Mouse (Mus musculus): ENCODE measurements around the gene Tmem231. TPM values are rescaled to one million over a fixed set of nuclear protein-coding genes. Genes with fewer than 3 reads are reported as not detected.

The Tmem231 gene
- total RNA-seq (2021), result 1 to 10 TPM in 1 of 2 experiments, under 1 TPM in 1; 0.90 to 1.1 TPM
- long read RNA-seq, experiment 1, result 0 reads
- long read RNA-seq, experiment 2, partial matches to known transcripts, result 0 of 3 reads
- long read RNA-seq, experiment 2, other reads (novel, unspliced or antisense), result 1 of 3 reads

DNA sequence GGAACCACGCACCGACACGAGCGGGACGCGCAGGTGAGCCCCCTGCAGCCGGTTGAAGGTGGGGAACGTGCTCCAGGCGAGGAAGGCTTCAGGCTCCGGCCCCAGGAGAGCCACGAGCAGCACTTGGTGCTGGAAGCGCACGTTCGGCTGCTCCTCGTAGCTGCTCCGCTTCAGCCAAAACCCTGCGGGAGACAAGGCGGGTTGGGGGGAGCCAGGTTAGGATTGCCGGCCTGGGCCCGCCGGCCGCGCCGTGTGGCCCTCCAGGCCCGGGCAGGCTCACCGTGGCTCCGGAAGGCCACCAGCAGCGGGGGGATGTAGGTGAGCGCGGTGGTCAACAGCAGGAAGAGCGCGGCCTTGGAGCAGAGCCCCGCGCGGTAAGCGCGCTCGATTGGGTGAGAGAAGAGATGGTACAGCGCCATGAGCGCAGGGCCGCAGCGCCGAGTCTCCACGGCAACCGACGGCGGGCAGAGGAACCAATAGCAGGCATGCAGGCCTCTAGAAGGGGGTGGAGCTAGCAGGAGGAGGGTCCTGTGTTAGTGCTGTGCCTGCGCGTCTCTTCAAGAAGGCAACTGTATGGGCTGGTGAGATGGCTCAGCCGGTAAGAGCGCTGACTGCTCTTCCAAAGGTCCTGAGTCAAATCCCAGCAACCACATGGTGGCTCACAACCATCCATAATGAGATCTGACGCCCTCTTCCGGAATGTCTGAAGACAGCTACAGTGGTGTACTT, at the start of gene Tmem231:
TSS of gene Tmem231 (minus strand) at position 534 of the 729 bp plus-strand sequence.
- peak; percentile 87 for DNase-seq

DNA sequence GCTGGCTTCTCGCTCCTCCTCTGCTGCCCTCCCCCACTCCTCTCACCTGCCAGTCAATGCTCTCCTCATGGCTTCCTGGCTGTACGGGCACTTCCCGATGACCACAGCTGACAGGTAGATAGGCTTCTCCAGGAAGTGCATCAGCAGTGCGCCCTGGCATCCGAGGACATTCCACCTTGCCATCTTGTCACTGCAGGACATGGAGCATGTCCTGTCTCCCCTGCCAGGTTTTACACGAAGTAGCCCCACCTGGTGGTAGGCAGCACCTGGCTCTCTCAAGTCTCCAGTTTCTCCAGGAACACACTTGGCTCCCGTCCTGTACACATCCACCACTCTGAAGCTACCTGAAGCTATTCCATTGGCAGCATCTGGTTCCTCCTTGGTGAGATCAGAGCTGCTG, 48.4 kb upstream of the Tmem231 start:
- DNase-seq, result no peak

DNA sequence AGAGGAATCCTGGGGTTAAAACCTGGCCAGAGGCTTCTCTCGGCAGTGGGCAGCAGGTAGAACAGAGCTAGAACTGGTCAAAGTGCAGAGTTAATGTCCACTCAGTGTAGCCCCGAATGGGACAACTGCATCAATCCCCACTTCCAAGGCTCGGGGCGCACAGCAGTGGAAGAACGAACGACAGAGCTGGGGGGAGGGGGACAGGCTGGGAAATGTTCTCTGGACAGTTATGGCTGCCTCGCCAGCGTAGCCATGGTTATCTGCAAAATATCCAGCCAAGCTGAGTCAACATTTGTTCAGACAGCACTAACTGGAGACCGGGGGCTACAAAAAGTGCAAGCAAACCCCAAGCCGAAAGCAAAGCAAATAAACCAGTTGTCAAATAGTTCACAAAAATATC, 44.5 kb upstream of the Tmem231 start:
- no peak for DNase-seq

DNA sequence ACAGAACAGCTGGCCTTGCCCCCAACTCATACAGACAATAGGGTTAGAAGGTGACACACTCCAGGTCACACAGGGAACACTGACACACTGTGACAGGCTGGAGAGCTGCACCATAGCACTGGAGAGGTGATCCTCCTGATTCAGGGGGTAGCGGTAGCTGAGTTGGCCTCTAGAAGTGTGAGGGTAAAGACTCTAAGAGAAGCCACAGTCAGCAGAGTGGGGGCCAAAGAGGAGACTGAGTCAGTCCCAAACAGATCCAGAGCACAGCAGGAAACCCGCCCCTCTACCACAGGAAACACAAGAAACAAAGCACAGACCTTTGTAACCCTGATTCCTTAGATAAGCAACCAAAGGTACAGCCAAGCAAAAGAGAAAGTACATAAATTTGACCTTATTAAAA, 42.6 kb upstream of the Tmem231 start:
- DNase-seq, result no peak

DNA sequence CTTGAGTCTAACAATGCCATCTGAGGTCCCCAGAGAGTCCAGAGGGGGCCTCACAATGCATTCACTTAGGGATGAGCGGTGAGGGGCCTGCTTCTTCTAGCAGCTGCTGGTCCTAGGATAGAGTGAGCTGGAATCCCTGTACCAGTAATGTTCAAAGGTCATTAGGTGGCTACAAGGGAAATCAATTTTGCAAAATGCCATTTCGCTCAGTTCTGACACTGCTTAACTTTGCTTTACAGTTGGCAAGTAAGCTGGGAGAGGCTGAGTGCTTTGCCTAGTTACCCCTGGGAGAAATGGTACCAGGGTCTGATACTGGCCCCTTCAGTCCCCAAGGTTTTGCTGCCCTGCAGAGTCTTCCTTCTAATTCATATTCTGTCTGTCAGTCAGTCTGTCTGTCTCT, 42.0 kb upstream of the Tmem231 start:
- DNase-seq, result no peak

DNA sequence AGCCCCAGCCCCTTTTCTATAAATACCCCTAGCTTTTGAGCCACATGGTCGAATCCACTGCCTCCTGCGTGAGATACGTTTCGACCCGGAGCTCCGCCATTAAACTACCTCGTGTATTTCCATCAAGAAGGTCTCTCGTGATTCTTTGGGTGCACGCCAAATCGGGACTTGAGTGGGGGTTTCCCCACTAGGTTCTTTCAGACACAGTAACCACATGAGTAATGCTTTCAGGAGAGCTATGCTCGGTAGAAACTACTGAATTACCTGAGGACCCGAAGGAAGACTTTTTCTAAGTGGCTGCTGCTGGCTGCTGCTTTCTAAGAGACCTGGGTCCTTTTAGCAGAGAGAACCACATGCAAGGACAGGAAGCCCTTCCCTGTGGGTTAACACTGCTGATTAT, 40.5 kb upstream of the Tmem231 start:
- no peak for DNase-seq

DNA sequence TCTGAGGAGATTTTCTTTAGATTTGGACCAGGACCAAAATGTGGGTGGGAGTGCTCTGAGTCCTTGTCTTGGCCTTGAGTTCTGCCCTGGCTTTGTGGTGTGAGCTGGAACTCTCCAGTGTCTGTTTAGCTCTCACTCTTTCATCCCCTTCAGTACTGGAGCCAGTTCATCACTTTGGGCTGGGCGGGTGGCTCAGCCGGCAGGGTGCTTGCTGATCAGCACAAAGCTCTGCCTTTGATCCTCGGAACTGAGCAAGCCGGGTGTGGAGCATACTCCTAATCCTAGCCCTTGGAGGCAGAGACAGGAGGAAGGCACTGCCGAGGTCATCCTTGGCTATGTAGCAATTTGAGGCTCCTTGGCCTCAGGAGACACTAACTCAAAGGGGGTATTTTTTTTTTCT, 35.3 kb upstream of the Tmem231 start:
- no peak for DNase-seq

DNA sequence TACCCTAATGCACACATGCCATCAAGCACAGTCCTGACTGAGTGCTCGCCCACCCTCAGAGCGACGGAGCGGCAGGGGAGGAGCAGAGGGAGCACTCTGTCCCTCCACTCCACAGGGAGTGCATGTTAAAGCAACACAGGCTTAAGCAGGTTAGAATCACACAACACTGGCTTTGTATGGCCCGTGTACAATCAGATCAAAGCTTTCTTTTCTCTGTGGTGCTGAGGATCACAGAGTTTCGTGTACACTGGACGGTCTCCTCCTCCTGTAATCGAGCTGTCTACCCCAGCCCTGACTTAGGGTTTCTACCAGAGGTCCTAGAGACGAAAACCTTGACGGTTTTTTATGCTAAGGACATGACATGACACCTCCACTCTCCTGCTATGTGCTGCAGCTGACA, 34.9 kb upstream of the Tmem231 start:
- DNase-seq, result no peak

DNA sequence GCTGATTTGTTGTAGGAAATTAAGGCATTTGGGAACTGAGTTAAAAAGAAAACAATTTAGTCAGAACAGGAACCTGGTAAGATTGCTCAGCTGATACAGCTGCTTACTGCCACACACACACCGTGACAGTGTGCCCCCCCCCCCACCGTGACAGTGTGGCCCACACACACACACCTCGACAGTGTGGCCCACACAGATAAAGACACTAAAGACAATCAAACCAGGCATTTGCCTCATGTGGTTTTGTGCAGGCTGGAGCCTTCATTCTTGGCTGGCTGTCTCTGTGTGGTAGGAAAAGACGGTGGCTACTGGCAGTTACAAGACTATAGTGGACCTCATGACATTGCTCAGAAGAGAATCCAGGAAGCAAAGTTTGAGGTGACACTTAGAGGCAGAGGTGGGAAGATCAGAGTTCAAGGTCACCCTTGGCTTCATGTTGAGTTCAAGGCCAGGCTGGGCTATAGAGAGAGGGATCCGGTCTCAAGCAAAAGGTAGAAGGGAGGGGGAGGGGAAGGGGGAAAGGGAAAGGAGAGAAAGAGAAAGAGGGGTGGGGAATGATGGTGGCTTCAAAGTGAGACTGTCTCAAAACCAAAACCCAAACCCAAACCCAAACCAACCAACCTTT, 33.7 kb upstream of the Tmem231 start:
- DNase-seq, result no peak

DNA sequence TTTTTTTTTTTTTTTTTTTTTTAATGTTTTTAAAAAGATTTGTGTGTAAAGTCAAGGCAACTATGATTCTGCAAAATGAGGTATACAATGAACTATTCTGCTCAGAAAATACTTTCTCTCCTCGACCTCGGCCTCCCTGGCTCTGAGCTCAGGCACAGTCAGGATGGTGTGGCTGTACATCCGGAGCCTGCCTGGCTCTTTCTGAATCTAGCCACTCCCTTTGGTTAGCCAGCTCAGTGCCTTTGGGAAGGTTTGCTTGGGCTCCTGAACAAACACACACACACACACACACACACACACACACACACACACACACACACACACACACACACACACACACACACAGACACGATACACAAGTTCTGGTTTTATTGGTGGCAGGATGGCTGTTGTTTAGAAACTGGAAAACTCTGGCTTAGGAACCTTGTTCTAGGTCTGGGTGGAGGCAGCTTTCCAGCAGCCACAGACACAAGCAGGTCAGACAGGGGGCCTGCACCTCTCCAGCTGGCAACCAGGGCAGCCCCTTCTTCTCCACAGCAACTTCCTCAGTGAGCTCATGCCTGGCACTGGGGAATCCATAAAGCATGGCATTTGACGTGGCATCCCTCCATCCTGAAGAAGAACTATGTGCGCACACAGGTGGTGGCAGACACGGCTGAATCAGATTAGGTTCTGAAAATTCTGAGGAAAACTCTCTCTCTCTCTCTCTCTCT, 31.3 kb upstream of the Tmem231 start:
- DNase-seq, result no peak

DNA sequence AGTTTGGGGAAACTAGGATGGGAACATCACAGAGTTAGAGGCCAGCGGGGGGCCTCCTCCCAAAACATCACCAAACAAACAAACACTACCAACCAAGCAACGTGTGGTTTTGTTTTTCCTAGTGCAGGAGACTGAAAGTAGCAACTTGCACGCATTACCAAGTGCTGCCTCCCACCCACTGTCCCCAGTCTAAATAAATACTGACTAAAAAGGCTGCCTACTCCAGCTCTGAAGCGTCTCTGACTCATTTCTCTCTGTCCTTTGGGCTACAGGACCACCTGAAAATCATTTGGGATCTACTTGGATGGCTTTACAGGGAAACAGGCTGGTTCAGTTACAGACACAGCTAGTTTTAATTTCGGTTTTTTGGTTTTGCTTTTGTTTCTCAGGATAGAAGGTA, 30.7 kb upstream of the Tmem231 start:
- DNase-seq, result no peak

DNA sequence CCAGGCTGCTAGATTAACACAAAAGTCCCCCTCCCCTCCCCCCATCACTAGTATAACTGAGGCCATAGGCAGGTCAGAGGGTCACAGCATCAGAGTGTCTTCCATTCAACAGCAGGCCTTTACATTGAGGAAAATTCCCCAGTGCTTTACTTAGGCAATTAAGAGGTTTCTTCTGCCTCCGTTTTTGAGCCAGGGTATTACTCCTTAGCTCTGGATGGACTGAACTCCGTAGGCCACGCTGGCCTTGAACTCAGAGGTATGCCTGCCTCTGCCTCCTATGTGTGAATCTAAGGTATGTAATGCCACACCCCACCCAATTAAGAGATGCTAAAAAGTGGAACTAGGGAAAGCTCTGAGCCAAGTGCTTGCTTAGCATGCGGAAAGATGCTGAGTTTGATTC, 29.9 kb upstream of the Tmem231 start:
- DNase-seq, result no peak

DNA sequence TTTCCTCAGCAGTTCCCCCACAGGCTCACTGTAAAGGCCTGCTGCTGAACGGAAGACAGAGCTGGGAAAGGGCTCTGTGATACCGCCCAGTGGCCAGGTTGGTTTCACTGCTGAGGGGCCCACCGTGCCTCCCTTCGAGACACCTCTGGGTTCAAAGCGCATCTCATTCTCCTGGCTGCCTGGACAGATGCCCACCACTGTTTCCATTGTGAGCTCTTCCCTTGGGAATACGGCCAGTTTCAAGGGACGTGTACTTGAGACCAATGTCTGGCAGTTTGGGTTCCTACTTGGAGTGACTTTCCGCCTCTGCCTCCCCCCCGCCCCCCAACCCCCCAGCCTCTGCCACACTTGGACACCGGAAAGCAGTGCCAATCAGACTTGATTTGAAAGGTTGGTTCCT, 29.4 kb upstream of the Tmem231 start:
- DNase-seq, result no peak

DNA sequence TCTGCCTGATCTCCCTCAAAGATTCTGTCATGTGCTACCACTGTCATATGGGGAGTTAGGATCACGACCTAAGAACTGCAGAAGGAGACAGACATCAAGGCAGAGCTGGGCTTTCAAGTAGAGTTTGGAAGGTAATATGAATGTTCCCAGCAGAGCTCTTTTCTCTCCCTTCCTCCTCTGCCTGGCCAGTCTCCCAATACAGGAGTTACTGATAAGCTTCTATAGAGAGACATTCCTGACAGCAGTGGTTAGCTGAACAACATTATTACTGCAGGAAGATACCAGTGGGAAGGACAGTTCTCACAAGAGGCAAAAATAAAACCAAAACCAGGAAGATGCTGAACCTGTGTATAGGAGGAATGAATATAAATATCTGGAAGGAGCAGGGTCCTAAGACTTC, 28.9 kb upstream of the Tmem231 start:
- DNase-seq, result no peak

DNA sequence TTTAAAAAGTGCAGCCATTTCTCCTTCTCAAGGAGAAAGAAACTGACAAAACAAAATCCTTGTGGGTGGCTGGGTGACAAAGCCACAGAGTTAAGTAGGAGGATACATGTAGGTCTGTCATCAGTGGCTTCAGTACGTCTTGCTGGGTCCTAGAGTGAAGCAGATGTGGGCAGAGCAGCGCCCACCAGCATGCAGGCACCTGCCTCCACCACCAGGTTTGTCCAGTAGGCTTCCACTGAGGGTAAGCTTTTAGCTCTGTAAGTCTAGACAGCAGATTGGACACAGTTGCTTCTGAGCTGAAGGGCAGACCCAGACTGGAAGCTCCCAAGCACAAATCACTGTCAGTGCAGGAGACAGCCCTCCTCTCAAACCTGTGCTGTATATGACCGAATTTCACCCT, 27.6 kb upstream of the Tmem231 start:
- no peak for DNase-seq

DNA sequence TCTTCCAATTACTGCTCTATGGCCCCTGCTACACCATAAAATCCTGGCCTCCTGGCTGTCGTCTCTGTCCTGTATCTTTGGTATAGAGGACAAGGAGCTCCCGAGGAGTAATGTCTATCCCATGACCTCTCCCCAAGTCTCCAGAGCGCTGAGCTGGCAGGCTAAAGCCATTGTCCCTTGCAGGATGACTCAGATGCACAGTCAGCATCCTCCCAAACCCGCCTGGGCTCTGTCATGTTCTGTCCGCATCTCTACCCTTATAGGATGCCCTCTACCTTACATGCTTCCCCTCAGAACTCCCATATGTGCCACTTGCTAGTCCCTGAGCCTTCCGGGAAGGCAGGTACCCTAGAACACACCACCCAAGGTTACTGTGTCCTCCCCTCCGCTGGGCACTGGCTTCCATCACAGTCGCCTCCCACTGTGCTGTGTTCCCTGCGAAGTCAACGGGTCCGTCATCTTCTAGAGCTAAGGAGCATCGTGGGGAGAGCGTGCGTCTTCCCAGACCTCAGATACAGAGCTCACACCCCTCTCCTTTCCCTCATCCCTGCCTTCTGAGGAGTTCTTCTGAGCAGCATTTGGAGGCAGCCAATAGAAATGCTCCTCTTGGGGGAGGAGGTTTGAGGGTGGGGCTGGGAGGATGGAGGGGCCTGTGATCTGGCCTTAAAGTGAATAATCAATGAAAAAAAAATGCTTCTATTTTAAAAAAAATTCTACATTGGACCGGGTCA, 27.1 kb upstream of the Tmem231 start:
- DNase-seq, result no peak

DNA sequence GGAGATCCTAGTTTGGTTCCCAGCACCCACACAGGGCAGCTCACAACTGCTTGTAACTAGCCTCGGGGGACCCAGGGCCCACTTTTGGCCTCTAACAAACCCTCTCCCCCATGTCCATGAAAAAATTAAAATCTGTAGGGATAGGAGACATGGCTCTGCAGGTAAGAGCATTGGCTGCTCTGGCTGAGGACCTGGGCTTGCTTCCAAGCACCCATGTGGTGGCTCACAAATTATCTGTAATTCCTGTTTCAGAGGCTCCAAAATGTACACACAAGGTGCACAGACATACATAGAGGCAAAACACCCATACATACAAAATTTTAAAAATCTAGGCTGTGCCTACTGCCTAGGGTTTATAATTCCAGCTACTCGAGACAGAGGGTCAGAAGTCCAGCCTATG, 23.6 kb upstream of the Tmem231 start:
- DNase-seq, result no peak

DNA sequence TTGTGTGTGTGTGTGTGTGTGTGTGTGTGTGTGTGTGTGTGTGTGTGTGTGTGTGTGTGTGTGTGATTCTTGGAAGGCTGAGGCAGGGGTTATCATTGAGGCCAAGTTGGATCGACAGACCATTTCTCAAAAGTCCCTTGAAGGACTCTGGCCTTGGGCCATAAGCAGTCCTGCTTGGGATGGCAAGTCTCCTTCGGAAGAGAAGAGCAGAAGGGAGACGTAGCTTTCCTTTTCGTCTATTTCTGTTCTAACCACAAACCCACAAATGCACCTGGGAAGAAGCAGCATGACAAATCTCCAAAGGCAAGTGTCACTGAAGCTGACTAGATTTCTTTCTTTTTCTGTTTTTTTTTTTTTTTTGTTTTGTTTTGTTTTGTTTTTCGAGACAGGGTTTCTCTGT, 22.2 kb upstream of the Tmem231 start:
- no peak for DNase-seq

DNA sequence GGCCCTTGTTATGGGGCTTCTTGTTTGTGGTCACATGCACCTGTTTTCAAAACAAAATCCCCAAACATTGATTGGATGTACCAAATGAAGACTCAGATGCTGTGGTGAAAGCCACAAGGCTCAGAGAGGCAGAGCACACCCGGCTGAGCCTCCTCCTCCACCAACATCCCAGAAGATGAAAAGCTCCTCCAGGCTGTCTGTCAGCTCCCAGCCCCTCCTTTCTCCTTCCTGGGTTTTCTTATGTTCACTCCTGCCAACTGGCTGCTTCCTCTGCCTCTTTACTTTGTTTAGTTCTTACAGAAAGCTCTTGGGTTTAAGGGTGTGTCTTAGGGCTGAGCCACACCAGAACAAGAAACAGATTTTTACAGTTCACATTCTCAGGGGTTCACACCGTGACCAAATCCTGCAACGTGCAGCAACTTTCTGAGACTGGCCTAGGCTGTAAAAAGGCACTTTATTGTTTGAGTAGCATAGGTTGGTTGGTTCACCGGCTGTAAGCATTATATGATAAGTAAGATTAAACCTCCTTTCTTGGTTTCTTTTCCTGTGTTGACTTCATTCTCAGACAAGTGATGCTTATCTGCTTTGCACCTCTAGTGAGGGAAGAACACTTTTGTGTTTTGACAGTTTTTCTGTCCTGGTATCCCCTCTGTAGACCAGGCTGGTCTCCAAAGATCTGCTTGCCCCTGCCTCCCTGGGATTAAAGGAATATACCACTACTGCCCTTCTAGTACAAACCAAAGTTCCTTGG, 21.3 kb upstream of the Tmem231 start:
- DNase-seq, result no peak

DNA sequence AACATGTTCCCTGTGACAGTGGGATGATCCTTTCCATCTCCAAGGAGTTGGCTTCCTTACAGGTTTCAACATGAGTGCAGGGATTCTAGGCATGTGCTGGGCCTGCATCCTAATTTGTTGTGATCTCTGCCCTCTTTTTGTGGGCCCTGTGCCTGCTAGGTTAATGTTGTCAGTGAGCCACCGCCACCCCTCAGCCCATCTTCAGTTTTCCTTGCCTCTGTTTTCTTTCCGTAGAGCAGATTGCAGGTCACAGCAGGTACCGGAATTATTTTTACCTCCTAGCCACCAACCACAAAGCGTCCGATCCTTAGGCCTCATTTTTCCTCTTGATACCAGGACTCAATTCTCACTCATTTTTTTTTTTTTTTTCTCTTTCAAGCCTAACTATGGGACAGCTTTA, 18.3 kb upstream of the Tmem231 start:
- no peak for DNase-seq

DNA sequence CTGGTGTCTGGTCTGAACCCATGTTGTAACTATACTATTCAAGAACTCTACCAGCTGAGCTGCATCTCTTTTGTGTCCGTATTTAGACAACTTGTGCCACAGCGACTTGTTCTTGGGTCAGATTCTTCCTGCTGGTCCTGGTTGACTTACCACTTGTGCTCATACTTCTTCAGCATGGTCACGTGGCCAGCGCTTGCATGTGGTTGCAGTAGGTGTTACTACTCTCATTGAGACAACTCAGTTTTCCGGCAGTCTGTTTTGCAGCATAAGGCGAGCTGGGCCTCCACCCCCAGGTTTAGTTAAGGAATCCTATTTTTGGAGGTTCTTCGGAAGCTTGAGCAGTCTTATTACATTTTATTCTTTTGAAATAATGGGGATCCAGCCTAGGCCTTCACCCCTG, 17.6 kb upstream of the Tmem231 start:
- DNase-seq, result no peak

DNA sequence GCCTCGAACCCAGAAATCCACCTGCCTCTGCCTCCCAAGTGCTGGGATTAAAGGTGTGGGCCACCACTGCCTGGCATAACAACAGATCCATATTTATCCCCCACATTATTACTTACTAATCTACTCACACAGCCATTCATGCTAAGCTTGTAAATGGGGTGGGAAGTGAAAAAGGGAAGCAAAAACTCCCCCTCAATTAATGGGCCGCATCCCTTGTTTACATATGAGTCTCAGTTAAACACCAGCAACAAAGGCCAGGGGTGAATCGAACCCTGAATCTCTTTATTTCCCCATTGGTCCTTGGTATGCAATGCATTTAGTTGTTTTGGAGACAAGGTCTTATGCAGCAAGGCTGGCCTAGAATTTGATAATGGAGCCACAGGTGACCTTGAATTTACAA, 17.2 kb upstream of the Tmem231 start:
- DNase-seq, result no peak
